Mouse (Mus musculus) ovary, postnatal 10 days (tissue): ENCODE measurements around the gene Tacc3.

Source experiments
- DNase-seq: peaks from one replicate; pipeline ENCODE4 v3.0.0; 2022; ENCODE audit warnings: low spot score

The Tacc3 gene

DNA sequence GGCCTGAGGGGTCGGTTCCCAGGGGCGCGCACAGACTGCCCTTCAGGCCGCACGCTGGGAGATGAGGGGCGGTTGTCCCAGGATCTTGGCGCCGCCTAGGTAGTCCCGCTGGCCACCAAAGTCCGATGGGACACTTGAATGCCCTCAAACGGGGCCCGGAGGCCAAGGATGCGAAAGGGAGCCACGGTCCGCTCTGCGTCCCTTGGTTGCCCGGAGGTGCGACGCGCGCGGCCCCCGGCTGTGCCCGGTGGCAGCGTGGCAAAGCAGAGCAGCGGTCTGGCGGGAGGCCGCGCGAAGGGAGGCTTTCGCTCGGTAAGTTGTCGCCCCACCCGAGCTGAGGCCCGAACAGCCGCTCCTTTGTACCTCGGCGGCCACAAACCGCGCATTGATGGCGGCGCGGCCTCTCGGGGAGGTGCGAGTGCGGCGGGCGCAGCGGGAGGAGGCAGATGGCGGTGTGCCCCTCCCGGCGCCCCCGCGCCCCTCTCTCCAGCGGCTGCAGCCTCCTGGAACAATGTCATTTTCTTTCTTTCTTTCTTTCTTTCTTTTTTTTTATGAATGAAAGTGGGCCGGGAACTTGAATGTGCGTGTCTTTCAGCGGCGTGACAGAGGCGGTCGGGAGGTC lies 65.2 kb downstream of the Tacc3 start:
- no peak for DNase-seq

DNA sequence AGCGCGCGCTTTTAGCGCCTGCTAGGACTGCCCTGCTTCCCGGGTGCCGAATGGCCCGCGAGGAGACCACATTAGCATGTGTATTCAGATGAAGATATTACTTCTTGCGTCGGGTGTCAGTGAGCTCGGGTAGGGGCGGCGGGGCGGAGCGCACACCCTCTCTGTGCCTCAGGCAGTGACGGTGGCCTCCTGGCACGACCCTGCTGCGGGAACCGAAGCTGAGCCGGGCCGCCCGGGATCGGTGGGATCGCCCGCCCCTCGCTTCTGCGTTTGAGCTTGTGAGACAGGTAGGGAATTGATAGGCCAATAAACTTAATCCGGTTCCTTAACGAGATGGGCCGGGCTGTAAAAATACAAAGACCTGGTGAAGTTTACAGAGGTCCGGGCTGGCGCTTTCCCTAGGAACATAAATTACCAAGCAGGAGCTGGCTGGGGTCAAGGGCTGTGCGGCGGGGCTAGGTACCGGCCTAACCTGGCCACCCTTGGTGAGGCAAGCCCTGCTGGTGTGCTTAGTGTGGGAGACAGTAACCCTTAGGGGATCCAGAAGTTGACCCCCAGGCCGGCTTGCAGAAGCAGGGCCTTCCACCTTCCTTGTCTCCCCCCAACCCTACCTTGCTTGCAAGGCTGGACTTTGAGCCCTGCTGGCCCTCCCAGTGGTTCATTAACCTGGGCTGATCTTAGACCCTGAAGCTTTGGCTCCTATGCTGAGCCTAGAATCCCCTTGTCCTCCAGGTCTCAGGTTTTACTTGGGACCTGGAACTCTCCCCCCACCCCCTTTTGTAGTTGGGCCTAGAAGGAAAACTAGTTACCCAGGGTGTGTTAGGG lies 65.9 kb downstream of the Tacc3 start:
- no peak for DNase-seq

DNA sequence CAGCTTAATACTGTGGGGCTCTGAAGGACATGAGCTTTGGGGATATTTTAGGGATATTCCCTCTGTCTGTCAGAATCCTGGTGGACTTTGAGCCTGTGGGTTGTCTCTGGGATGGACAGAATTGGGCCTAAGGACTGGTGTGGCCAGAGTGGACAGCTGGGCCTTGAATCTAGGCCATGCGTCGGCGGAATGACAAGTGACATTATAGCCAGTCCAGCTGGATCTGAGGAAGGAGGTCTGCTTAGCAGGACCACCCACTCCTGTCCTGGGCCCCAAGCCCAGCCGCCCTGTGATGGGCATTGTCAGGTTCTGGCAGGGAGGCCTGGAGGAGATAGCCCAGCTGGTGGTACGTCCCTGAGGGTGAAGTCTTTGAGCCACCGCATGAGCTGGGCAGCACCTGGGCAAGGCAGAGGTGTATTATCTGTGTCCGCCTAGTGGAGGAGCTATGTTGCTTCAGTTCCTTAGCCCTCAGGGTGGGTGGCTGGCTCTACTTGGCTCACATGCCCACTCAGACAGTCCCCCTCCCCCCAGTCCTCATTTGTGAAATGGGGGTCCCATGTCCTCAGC lies 68.2 kb downstream of the Tacc3 start:
- no peak for DNase-seq

DNA sequence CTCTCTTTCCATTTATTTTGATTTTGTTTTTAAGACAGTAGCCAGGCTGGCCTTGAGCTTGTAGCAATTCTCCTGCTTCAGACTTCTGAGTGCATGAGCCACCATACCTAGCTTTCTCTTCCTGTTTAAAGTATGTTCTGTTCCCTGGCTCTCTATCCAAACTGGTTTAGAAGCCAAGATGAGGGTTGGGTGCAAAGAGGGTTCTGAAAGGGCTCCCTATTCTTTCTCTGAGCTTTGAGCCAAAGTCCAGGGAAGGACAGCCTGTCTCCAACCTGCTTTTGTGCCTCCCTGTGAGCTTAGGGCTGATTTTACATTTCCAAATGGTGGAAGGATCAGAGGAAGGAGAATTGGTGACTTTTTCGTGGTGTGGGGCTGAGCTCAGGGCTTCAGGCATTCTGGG lies 69.0 kb downstream of the Tacc3 start:
- no peak for DNase-seq
